Mouse (Mus musculus) liver, embryonic 14.5 days (tissue): ENCODE measurements around the gene Iqce. TPM values are rescaled to one million over a fixed set of nuclear protein-coding genes. Genes with fewer than 3 reads are reported as not detected.
A peak's percentile ranks its signal among the peaks of the same experiment; 100 is the strongest.

Experiments
- ATAC-seq: fragments of 200-750 bp; cut with Nextera tagmentation; 2 replicates; pipeline ENCODE4 v1.8.0; 2017; ENCODE audit warnings: moderate number of reproducible peaks, mild to moderate bottlenecking, moderate library complexity; ENCODE audit not compliant: insufficient read depth
- DNase-seq, 3 experiments: peaks; one replicate each; pipeline ENCODE4 v3.0.0-alpha.2; 2012 to 2013; ENCODE audit warnings: low read depth in 3 of 3, low spot score in 3 of 3
- H3K27ac ChIP-seq: fragments of 300-500 bp; sonication (generic); 2 replicates; pipeline ENCODE4 v1.5.1; 2014; ENCODE audit warnings: moderate library complexity, mild to moderate bottlenecking, control low read depth, inconsistent platforms
- H3K27me3 ChIP-seq: fragments of 300-500 bp; sonication (generic); 2 replicates; pipeline ENCODE4 v1.6.1; 2014; ENCODE audit warnings: mild to moderate bottlenecking, low read length, moderate library complexity; ENCODE audit not compliant: control insufficient read depth, insufficient read depth
- H3K36me3 ChIP-seq: fragments of 300-500 bp; sonication (generic); replicated peaks from 2 replicates; pipeline ENCODE4 v1.6.1; 2014; ENCODE audit warnings: low read depth; ENCODE audit not compliant: control insufficient read depth, insufficient read depth
- H3K4me1 ChIP-seq, 2 experiments: fragments of 200-500 bp in 1 of 2; fragments of 300-500 bp in 1 of 2; sonication (generic) in 1 of 2; replicated peaks; 2 replicates each; pipeline ENCODE4 v1.6.1; 2012 to 2014; ENCODE audit warnings: antibody characterized with exemption in 1 of 2, inconsistent platforms in 1 of 2, low read length in 1 of 2; ENCODE audit not compliant: control insufficient read depth in 2 of 2, insufficient read depth in 2 of 2
- H3K4me2 ChIP-seq: fragments of 300-500 bp; sonication (generic); 2 replicates; pipeline ENCODE4 v1.6.1; 2014; ENCODE audit warnings: low read depth, mild to moderate bottlenecking, control low read depth, moderate library complexity
- H3K4me3 ChIP-seq, 2 experiments: fragments of 200-500 bp in 1 of 2; fragments of 300-500 bp in 1 of 2; sonication (generic) in 1 of 2; 2 replicates each; pipeline ENCODE4 v1.5.1; 2012 to 2014; ENCODE audit warnings: low read depth in 2 of 2, low read length in 2 of 2, mild to moderate bottlenecking in 2 of 2, control low read depth in 1 of 2, inconsistent platforms in 1 of 2, moderate library complexity in 1 of 2; ENCODE audit not compliant: insufficient read depth in 1 of 2
- H3K9ac ChIP-seq: fragments of 300-500 bp; sonication (generic); replicated peaks from 2 replicates; pipeline ENCODE4 v1.6.1; 2014; ENCODE audit warnings: mild to moderate bottlenecking, control low read depth, moderate library complexity
- H3K9me3 ChIP-seq: fragments of 300-500 bp; sonication (generic); 2 replicates; pipeline ENCODE4 v1.6.1; 2016; ENCODE audit warnings: low read length, mixed read lengths; ENCODE audit not compliant: control insufficient read depth
- CTCF ChIP-seq: IDR thresholded peaks from 2 replicates; pipeline ENCODE4 v1.5.1; 2016; ENCODE audit warnings: antibody characterized with exemption, low read depth, control low read depth
- EP300 ChIP-seq: IDR thresholded peaks from 2 replicates; pipeline ENCODE4 v1.6.1; 2016; ENCODE audit warnings: antibody characterized with exemption, low read depth
- WGBS: fragments of 180-500 bp; shearing (Covaris S2); extraction: QIAGEN DNeasy Blood & Tissue Kit; methylation state at CpG from one replicate; pipeline ENCODE4 v1.1.7; 2014; ENCODE audit not compliant: insufficient replicate concordance; 5-methylcytosine and 5-hydroxymethylcytosine counted together
- polyA plus RNA-seq, 2 experiments: library from polyadenylated mRNA; depleted of rRNA in 1 of 2; stranded (reverse) in 1 of 2; unstranded in 1 of 2; fragments of >200 nt; fragmentation: Nextera tagmentation in 1 of 2; extraction: Ambion mirVana in 1 of 2; gene quantifications; 2 replicates each; pipeline versions ENCODE4 v1.2.1 to v1.2.3; 2012 to 2014

The Iqce gene
- polyA plus RNA-seq, 2 experiments = 3.4 to 3.8 TPM

DNA sequence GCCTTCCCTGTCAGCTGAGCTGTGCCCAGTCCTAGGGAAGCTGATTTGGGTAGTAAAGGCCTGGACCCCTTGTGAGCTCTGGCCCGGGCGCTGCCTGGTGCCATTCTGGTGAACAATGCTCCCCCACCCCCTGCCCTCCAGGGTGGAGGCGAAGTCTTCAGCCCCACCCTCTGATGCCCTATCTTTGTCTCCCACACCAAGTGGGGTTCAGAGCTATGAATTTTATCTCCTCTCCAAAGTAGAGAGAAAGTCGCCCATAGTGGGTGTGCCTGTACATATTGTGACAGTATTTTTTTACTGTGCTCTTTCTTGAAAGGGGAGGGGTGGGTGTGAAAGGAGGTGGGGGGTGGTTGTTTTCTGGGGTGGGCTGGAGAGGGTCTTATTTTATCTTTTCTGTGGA, 87.3 kb downstream of the Iqce start:
- Histone ChIP-seq H3K27ac (peak overlapping the region; percentile 64), H3K9me3 (no peaks in the 10 kb centered on the region), H3K4me3 (no peak overlapping the region; a peak in 1 of 4 replicates), H3K9ac (peak overlapping the region; percentile 48), H3K4me1 (peaks cover 33 to 43% of the 10 kb centered on the region in 2 experiments), H3K4me2 (peak overlapping the region; percentile 57), H3K36me3 (peaks cover 23% of the 10 kb centered on the region), H3K27me3 (no peaks in the 10 kb centered on the region)
- DNase-seq = peak; percentile 55 to 68 (median 64)
- peak; percentile 80 for ATAC-seq
- 11% methylated on average over 4 of the region's 4 CpGs for WGBS
- TF ChIP-seq CTCF = no peak
- peak; percentile 60 for TF ChIP-seq EP300

DNA sequence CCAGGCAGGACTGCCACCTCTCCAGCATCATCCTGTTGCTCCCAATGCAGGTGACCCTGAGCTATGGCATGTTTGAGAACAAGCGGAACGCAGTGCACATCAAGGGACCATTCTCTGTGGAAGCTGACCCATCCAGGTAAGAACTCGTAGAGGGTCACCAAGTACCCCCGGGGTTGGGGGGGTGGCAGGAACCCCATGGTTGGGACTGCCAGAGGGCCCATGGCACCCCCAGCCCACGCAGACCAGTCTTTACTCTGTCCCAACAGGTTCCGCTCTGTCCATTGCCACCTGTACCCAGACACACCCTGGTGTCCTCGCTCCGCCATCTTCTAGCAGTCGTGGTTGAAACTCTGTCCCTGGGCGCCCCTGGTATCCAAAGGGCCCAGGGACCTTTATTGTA, 88.0 kb downstream of the Iqce start:
- no peak for TF ChIP-seq EP300
- TF ChIP-seq CTCF = no peak
- Histone ChIP-seq H3K4me1 (peaks cover 40 to 49% of the 10 kb centered on the region in 2 experiments), H3K4me2 (peak overlapping the region; percentile 57; the same call in 1 of the 2 replicates), H3K9ac (no peak overlapping the region), H3K9me3 (no peaks in the 10 kb centered on the region), H3K4me3 (no peak overlapping the region), H3K27me3 (no peaks in the 10 kb centered on the region; the same call in 1 of the 2 replicates), H3K27ac (peak overlapping the region; percentile 64; the same call in 1 of the 2 replicates), H3K36me3 (peaks cover 23% of the 10 kb centered on the region)
- DNase-seq (no peak), ATAC-seq (no peak)
- 75% methylated on average over 10 of the region's 10 CpGs for WGBS

DNA sequence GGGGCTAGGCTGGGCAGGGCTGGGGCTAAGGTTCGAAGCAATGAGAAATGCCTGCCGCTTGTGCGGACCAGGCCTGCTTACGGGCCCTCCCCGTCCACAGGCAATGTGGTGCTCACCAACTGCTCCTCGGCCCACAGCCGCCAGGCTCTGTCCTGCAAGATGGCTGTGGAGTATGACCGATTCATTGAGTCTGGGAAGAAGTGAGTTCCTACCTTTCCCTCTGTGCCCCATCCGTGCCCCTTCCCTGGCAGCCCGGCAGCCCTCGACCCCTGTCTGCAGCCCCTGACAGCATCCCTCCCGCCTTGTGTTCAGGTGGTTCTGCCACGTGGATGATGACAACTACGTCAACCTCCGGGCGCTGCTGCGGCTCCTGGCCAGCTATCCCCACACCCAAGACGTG, 90.0 kb downstream of the Iqce start:
- no peak overlapping the region for H3K4me2 ChIP-seq
- no peak overlapping the region for H3K27ac ChIP-seq
- DNase-seq (no peak), ATAC-seq (no peak)
- peaks cover 23% of the 10 kb centered on the region for H3K36me3 ChIP-seq
- H3K9ac ChIP-seq = no peak overlapping the region
- H3K9me3 ChIP-seq = no peaks in the 10 kb centered on the region
- no peak for TF ChIP-seq EP300
- no peak for TF ChIP-seq CTCF
- H3K4me1 ChIP-seq = peaks cover 40% of the 10 kb centered on the region in 2 experiments
- WGBS = 86% methylated on average over 18 of the region's 18 CpGs
- peaks cover 4% of the 10 kb centered on the region for H3K27me3 ChIP-seq
- H3K4me3 ChIP-seq = no peak overlapping the region

Other genes starting within 250 kb of the Iqce start
- gene Chst12, start 196.8 kb downstream of the Iqce start, polyA plus RNA-seq (2012; rRNA removed) = 4.3 and 4.8 TPM in 2 replicates
- gene Chst12, start 196.8 kb downstream of the Iqce start, polyA plus RNA-seq (2014; fragmentation: Nextera tagmentation; extraction: Ambion mirVana) = 5.4 and 6.5 TPM in 2 replicates
- 2.5 and 2.7 TPM in 2 replicates for gene Grifin, start 137.3 kb downstream of the Iqce start, polyA plus RNA-seq (2012; rRNA removed)
- gene Grifin, start 137.3 kb downstream of the Iqce start, polyA plus RNA-seq (2014; fragmentation: Nextera tagmentation; extraction: Ambion mirVana) = 2.3 and 4.0 TPM in 2 replicates
- gene Lfng, start 95.1 kb downstream of the Iqce start, polyA plus RNA-seq (2012; rRNA removed) = 12.1 and 15.8 TPM in 2 replicates
- 9.9 and 11.4 TPM in 2 replicates for gene Lfng, start 95.1 kb downstream of the Iqce start, polyA plus RNA-seq (2014; fragmentation: Nextera tagmentation; extraction: Ambion mirVana)
- 8.3 and 10.1 TPM in 2 replicates for gene Ttyh3, start 53.3 kb downstream of the Iqce start, polyA plus RNA-seq (2012; rRNA removed)
- 5.4 and 7.2 TPM in 2 replicates for gene Ttyh3, start 53.3 kb downstream of the Iqce start, polyA plus RNA-seq (2014; fragmentation: Nextera tagmentation; extraction: Ambion mirVana)
- gene Brat1, start 2.6 kb upstream of the Iqce start, polyA plus RNA-seq (2012; rRNA removed) = 5.1 and 5.8 TPM in 2 replicates
- 4.5 and 5.2 TPM in 2 replicates for gene Brat1, start 2.6 kb upstream of the Iqce start, polyA plus RNA-seq (2014; fragmentation: Nextera tagmentation; extraction: Ambion mirVana)
- gene Amz1, start 21.7 kb upstream of the Iqce start, polyA plus RNA-seq (2012; rRNA removed) = 0.60 and 0.65 TPM in 2 replicates
- 0.72 and 1.4 TPM in 2 replicates for gene Amz1, start 21.7 kb upstream of the Iqce start, polyA plus RNA-seq (2014; fragmentation: Nextera tagmentation; extraction: Ambion mirVana)
- gene Gna12, start 128.1 kb upstream of the Iqce start, polyA plus RNA-seq (2012; rRNA removed) = 14.2 and 17.0 TPM in 2 replicates
- 5.4 and 9.6 TPM in 2 replicates for gene Gna12, start 128.1 kb upstream of the Iqce start, polyA plus RNA-seq (2014; fragmentation: Nextera tagmentation; extraction: Ambion mirVana)